Mouse (Mus musculus): Measurements from ENCODE around the gene Triobp.

DNA sequence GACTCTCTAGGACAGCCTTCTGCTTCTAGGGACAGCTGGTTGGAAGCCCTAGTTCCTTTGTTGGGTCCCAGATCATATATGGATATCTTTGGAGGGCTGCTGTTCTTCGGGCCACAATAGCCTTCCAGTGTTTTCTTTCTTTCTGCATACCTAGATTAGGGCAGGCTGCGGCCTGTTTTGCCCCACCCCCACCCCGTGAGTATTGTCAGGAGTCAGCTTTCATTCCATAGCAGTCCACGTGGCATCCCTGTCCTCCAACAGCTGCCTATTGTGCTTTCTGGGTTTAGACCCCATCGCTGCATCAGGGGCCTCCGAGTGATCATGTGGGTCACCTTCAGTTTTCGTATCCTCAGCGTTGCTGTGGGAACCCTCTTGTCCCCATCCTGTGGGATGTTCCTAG is 50.8 kb downstream of the Triobp start:
- TF ChIP-seq CTCF (IDR thresholded peaks at IDR 0.05; ENCODE audit: low read depth) (no peak), EP300 (IDR thresholded peaks at IDR 0.05; ENCODE audit: low read depth) (no peak)

Data from heart, postnatal 0 days (tissue).